Mouse (Mus musculus) midbrain, embryonic 14.5 days (tissue): Measurements from ENCODE around the gene Smad9. TPM values are rescaled to one million over a fixed set of nuclear protein-coding genes. Genes with fewer than 3 reads are reported as not detected.
"Not testable (repeated sequence)": the region's sequence is repeated elsewhere in the genome, so short reads cannot be mapped to it uniquely, and the experiment has no call there.

Experiments
- ATAC-seq: fragments of 200-750 bp; cut with Nextera tagmentation; 2 replicates; pipeline ENCODE4 v1.8.0; 2017; ENCODE audit warnings: moderate number of reproducible peaks, moderate library complexity; ENCODE audit not compliant: low FRiP score, low TSS enrichment
- DNase-seq: peaks from one replicate; pipeline ENCODE4 v3.0.0-alpha.2; 2015
- H3K27ac ChIP-seq: fragments of 300-500 bp; sonication (generic); replicated peaks from 2 replicates; pipeline ENCODE4 v1.5.1; 2014; ENCODE audit warnings: mild to moderate bottlenecking, low read depth, low read length, moderate library complexity
- H3K27me3 ChIP-seq: fragments of 300-500 bp; sonication (generic); 2 replicates; pipeline ENCODE4 v1.6.1; 2014; ENCODE audit warnings: low read length, control low read depth, mixed read lengths; ENCODE audit not compliant: control insufficient read depth, insufficient read depth
- H3K36me3 ChIP-seq: fragments of 300-500 bp; sonication (generic); 2 replicates; pipeline ENCODE4 v1.6.1; 2014; ENCODE audit warnings: low read length, control low read depth; ENCODE audit not compliant: control insufficient read depth, insufficient read depth
- H3K4me1 ChIP-seq: fragments of 300-500 bp; sonication (generic); 2 replicates; pipeline ENCODE4 v1.6.1; 2014; ENCODE audit warnings: mild to moderate bottlenecking, antibody characterized with exemption, low read length, control low read depth; ENCODE audit not compliant: control insufficient read depth, insufficient read depth
- H3K4me2 ChIP-seq: fragments of 300-500 bp; sonication (generic); 2 replicates; pipeline ENCODE4 v1.6.1; 2014; ENCODE audit warnings: mild to moderate bottlenecking, low read length, moderate library complexity
- H3K4me3 ChIP-seq: fragments of 300-500 bp; sonication (generic); replicated peaks from 2 replicates; pipeline ENCODE4 v1.5.1; 2014; ENCODE audit warnings: low read depth, low read length
- H3K9ac ChIP-seq: fragments of 300-500 bp; sonication (generic); replicated peaks from 2 replicates; pipeline ENCODE4 v1.6.1; 2014; ENCODE audit warnings: mild to moderate bottlenecking, low read length, moderate library complexity
- H3K9me3 ChIP-seq: fragments of 300-500 bp; sonication (generic); 2 replicates; pipeline ENCODE4 v1.6.1; 2016; ENCODE audit warnings: low read length, control low read depth, mixed read lengths; ENCODE audit not compliant: control insufficient read depth
- WGBS: fragments of 180-500 bp; shearing (Covaris S2); extraction: QIAGEN DNeasy Blood & Tissue Kit; methylation state at CpG from one replicate; pipeline ENCODE4 v1.1.7; 2014; 5-methylcytosine and 5-hydroxymethylcytosine counted together
- polyA plus RNA-seq: library from polyadenylated mRNA; unstranded; fragments of >200 nt; fragmentation: Nextera tagmentation; extraction: Ambion mirVana; gene quantifications from 2 replicates; pipeline ENCODE4 v1.2.1, GENCODE M21; 2014

Smad9 gene
- polyA plus RNA-seq, 1 experiment from 2014 or later = 0.30 TPM

DNA sequence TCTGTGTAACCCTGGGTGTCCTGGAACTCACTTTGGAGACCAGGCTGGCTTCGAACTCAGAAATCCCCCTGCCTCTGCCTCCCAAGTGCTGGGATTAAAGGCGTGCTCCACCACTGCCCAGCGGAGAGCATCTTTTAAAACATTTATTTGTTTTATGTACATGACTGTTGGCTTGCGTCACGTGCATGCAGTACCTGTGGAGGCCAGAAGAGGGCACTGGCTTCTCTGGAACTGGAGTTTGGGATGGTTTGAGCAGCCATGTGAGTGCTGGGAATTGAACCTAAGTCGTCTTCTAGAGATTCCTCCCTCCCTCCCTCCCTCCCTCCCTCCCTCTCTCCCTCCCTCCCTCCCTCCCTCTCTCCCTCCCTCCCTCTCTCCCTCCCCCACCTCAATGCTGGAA lies 10.1 kb downstream of the Smad9 start:
- H3K4me1 ChIP-seq, DNase-seq, H3K27ac ChIP-seq, H3K4me2 ChIP-seq, ATAC-seq, H3K9ac ChIP-seq, H3K9me3 ChIP-seq, H3K27me3 ChIP-seq, H3K4me3 ChIP-seq, H3K36me3 ChIP-seq: not testable (repeated sequence)
- 89% methylated on average over 6 of the region's 6 CpGs for WGBS

DNA sequence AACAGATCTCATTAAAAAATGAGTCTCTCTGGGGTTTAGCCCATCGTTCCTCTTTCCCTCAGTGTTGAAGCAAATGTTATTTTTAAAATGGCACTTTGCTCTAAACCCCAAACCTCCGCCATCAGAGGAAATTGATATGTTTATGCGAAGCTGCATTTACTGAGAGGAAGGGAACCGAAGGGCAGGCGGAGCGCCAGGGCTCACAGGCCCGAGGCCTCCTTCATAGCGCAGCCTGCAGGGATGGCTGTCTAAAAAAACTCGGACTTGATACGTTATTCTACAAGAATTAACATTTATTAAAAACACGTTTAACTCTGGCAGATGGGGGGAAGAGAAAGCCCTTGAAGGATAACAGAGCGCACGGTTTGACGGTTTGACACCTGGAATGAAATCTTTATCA lies 10.7 kb downstream of the Smad9 start:
- no peaks in the 10 kb centered on the region for H3K9me3 ChIP-seq
- WGBS = 79% methylated on average over 14 of the region's 14 CpGs
- ATAC-seq (no peak), DNase-seq (no peak)
- H3K4me1 ChIP-seq = no peaks in the 10 kb centered on the region
- no peak overlapping the region for H3K4me2 ChIP-seq
- H3K36me3 ChIP-seq = no peaks in the 10 kb centered on the region
- H3K9ac ChIP-seq = no peak overlapping the region
- no peak overlapping the region for H3K4me3 ChIP-seq
- no peaks in the 10 kb centered on the region for H3K27me3 ChIP-seq
- H3K27ac ChIP-seq = no peak overlapping the region

- WGBS = 88% methylated on average over 5 of the region's 5 CpGs
- Histone ChIP-seq H3K4me1 (no peaks in the 10 kb centered on the region), H3K9me3 (no peaks in the 10 kb centered on the region), H3K27ac (no peak overlapping the region), H3K36me3 (no peaks in the 10 kb centered on the region), H3K9ac (no peak overlapping the region), H3K27me3 (no peaks in the 10 kb centered on the region), H3K4me2 (no peak overlapping the region), H3K4me3 (no peak overlapping the region)
- DNase-seq = no peak
- no peak for ATAC-seq
Measured at GRCm38 (mm10) chr3:54766811-54767210, 11.4 kb downstream of the Smad9 start.

DNA sequence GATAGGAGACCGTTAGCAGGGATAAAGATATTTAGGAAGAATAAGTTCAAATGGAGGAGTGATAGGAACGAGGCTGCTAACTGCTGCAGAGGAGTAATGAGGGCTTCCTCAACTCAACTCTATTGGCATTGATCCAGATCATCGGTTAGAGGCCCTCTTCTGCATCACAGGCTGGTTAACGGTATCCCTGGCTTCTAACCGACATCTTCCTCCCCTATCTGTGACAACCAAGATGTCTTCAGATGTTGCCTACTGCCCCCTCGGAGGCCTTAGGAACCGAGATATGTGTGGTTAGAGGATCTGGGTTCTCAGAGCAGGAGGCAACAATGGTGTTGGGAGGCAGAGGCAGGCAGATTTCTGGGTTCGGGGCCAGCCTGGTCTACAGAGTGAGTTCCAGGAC lies 13.2 kb downstream of the Smad9 start:
- WGBS = 94% methylated on average over 8 of the region's 8 CpGs
- no peak overlapping the region for H3K27ac ChIP-seq
- H3K9ac ChIP-seq = no peak overlapping the region
- DNase-seq = no peak
- no peaks in the 10 kb centered on the region for H3K27me3 ChIP-seq
- no peak overlapping the region for H3K4me3 ChIP-seq
- H3K9me3 ChIP-seq = 0 out of 2 replicates have a peak, but pooled peaks cover under 1% of the 10 kb centered on the region
- ATAC-seq = no peak
- H3K36me3 ChIP-seq = no peaks in the 10 kb centered on the region
- H3K4me2 ChIP-seq = no peak overlapping the region
- no peaks in the 10 kb centered on the region for H3K4me1 ChIP-seq

DNA sequence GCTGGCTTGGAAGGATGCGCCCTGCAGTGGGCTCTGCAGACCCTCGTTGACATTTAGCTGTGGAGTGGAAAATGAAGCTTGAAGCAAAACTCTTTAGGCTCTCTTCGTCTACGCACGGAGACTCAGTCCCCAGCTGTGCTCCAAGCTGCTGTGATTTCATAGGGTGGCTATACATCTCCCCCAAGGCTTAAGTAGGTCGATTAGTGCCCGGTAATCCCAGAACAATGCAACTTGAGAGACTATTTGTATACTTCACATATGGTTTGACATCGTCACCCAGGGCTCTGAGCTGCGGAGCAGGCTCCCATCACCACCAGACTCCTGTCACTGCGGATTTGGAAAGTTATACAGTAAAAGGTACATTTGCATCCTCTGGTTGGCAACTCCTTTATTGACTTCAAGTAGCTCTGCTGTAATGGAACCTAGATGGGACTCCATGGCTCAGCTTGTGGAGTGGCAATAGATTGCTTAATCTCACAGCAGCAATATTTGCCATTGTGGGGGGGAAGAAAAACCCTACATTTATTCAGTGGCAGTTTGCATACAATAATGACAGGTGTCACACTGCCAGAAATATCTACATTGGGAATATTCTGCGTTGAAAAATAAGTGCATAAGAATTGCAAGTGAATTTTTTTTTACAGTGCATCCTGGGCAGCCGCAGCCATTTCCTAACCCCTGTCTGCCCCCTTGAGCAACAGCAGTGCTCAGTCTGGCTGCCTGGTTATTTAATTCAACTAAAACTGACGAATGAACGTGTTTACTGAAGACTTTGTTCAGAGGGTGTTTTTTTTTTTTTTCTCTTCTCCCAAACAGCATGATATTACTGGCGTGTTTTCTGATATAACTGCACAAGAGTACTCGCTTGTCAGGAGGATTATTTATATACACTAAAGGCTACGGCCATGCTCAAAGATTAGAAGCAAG lies 14.2 kb downstream of the Smad9 start:
- Histone ChIP-seq H3K36me3 (no peaks in the 10 kb centered on the region), H3K27ac (no peak overlapping the region), H3K27me3 (no peaks in the 10 kb centered on the region), H3K4me1 (no peaks in the 10 kb centered on the region), H3K4me2 (0 out of 2 replicates have a peak overlapping the region, but pooled peaks have one; percentile 8), H3K9ac (no peak overlapping the region), H3K4me3 (no peak overlapping the region), H3K9me3 (0 out of 2 replicates have a peak, but pooled peaks cover 4% of the 10 kb centered on the region)
- DNase-seq (no peak), ATAC-seq (no peak)
- 57% methylated on average over 17 of the region's 17 CpGs for WGBS

DNA sequence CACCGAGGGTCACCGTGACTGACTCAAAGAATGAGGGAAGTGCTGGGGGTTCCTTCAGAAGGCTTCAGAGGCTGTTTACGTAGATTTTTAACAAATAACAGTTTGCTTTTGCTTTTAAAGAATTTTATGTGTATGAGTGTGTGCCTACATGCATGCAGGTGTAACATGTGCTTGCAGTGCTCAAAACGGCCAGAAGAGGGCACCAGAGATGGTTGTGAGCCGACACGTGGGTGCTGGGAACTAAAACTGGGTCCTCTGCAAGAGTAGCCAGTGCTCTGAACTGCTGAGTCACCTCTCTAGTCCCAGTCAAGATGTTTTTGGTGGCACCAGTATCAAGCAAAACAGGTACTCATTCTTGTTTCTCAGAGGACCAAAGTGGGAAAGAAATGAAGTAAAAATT lies 18.2 kb downstream of the Smad9 start:
- ATAC-seq (no peak), DNase-seq (no peak)
- Histone ChIP-seq H3K4me3 (no peak overlapping the region), H3K9ac (no peak overlapping the region), H3K27ac (no peak overlapping the region), H3K27me3 (no peaks in the 10 kb centered on the region), H3K4me1 (no peaks in the 10 kb centered on the region), H3K4me2 (no peak overlapping the region), H3K9me3 (0 out of 2 replicates have a peak, but pooled peaks cover 4% of the 10 kb centered on the region), H3K36me3 (no peaks in the 10 kb centered on the region)
- WGBS = 86% methylated on average over 6 of the region's 6 CpGs

- DNase-seq (no peak), ATAC-seq (no peak)
- 63% methylated on average over 7 of the region's 7 CpGs for WGBS
- Histone ChIP-seq H3K4me1 (no peaks in the 10 kb centered on the region), H3K9ac (no peak overlapping the region), H3K9me3 (0 out of 2 replicates have a peak, but pooled peaks cover 4% of the 10 kb centered on the region), H3K27me3 (no peaks in the 10 kb centered on the region), H3K36me3 (no peaks in the 10 kb centered on the region), H3K27ac (no peak overlapping the region), H3K4me2 (no peak overlapping the region), H3K4me3 (no peak overlapping the region)
Measured at GRCm38 (mm10) chr3:54775989-54776631, 20.7 kb downstream of the Smad9 start.

GRCm38 (mm10) chr3:54790601-54791000 lies 35.2 kb downstream of the Smad9 start:
- Histone ChIP-seq H3K4me2 (no peak overlapping the region), H3K36me3 (no peaks in the 10 kb centered on the region), H3K9ac (no peak overlapping the region), H3K4me1 (no peaks in the 10 kb centered on the region), H3K27ac (no peak overlapping the region), H3K4me3 (no peak overlapping the region), H3K9me3 (peaks cover 5% of the 10 kb centered on the region; the same call in 1 of the 2 replicates), H3K27me3 (no peaks in the 10 kb centered on the region)
- DNase-seq (no peak), ATAC-seq (no peak)
- 47% methylated on average over 2 of the region's 2 CpGs for WGBS
